Mouse (Mus musculus): Measurements from ENCODE around the gene Kcnab2. TPM values are rescaled to one million over a fixed set of nuclear protein-coding genes. Genes with fewer than 3 reads are reported as not detected.

Gene Kcnab2
- total RNA-seq, 2 experiments from 2014 or later, result 683 to 696 TPM

- DNase-seq (ENCODE audit: extremely low spot score in 1 of 2, low spot score in 1 of 2), result no peak
These were observed 78.7 kb downstream of the Kcnab2 start for GRCm38 (mm10) chr4:152398926-152399325.

- DNase-seq (ENCODE audit: extremely low spot score in 1 of 2, low spot score in 1 of 2), result no peak
These were observed 85.0 kb downstream of the Kcnab2 start for GRCm38 (mm10) chr4:152392627-152393026.

GRCm38 (mm10) chr4:152392192-152392591, 85.5 kb downstream of the Kcnab2 start:
- peak in 1 of 2 experiments; percentile 49 for DNase-seq (ENCODE audit: extremely low spot score in 1 of 2, low spot score in 1 of 2)

GRCm38 (mm10) chr4:152385644-152386043, 92.0 kb downstream of the Kcnab2 start:
- peak in 1 of 2 experiments; percentile 62 for DNase-seq (ENCODE audit: extremely low spot score in 1 of 2, low spot score in 1 of 2)

GRCm38 (mm10) chr4:152382528-152383252, 95.0 kb downstream of the Kcnab2 start:
- no peak for DNase-seq (ENCODE audit: extremely low spot score in 1 of 2, low spot score in 1 of 2)

GRCm38 (mm10) chr4:152365228-152365627, 112.4 kb downstream of the Kcnab2 start:
- DNase-seq (ENCODE audit: extremely low spot score in 1 of 2, low spot score in 1 of 2), result no peak

GRCm38 (mm10) chr4:152362180-152362579, 115.5 kb downstream of the Kcnab2 start:
- DNase-seq (ENCODE audit: extremely low spot score in 1 of 2, low spot score in 1 of 2), result no peak

GRCm38 (mm10) chr4:152360855-152361254, 116.8 kb downstream of the Kcnab2 start:
- no peak for DNase-seq (ENCODE audit: extremely low spot score in 1 of 2, low spot score in 1 of 2)

GRCm38 (mm10) chr4:152359700-152360099, 118.0 kb downstream of the Kcnab2 start:
- no peak for DNase-seq (ENCODE audit: extremely low spot score in 1 of 2, low spot score in 1 of 2)

- DNase-seq (ENCODE audit: extremely low spot score in 1 of 2, low spot score in 1 of 2), result no peak
These were observed 122.0 kb downstream of the Kcnab2 start for GRCm38 (mm10) chr4:152355672-152356071.

- no peak for DNase-seq (ENCODE audit: extremely low spot score in 1 of 2, low spot score in 1 of 2)
These were observed 123.6 kb downstream of the Kcnab2 start for GRCm38 (mm10) chr4:152353886-152354637.

GRCm38 (mm10) chr4:152351422-152352305, 126.0 kb downstream of the Kcnab2 start:
- no peak for DNase-seq (ENCODE audit: extremely low spot score in 1 of 2, low spot score in 1 of 2)

- DNase-seq (ENCODE audit: extremely low spot score in 1 of 2, low spot score in 1 of 2), result no peak
These were observed 126.8 kb downstream of the Kcnab2 start for GRCm38 (mm10) chr4:152350722-152351421.

- DNase-seq (ENCODE audit: extremely low spot score in 1 of 2, low spot score in 1 of 2), result no peak
These were observed 127.8 kb downstream of the Kcnab2 start for GRCm38 (mm10) chr4:152349837-152350381.

GRCm38 (mm10) chr4:152345120-152345889, 132.4 kb downstream of the Kcnab2 start:
- no peak for DNase-seq (ENCODE audit: extremely low spot score in 1 of 2, low spot score in 1 of 2)

GRCm38 (mm10) chr4:152344651-152345050, 133.0 kb downstream of the Kcnab2 start:
- DNase-seq (ENCODE audit: extremely low spot score in 1 of 2, low spot score in 1 of 2), result no peak

GRCm38 (mm10) chr4:152343296-152343695, 134.4 kb downstream of the Kcnab2 start:
- DNase-seq (ENCODE audit: extremely low spot score in 1 of 2, low spot score in 1 of 2), result no peak

Measured in layer of hippocampus, postnatal 25 days (tissue).